Mouse (Mus musculus) MEL (cell line): Measurements from ENCODE around the gene Traf3.

Source experiments
- CHD1 ChIP-seq: IDR thresholded peaks from 2 replicates; pipeline ENCODE4 v1.6.1; 2012; ENCODE audit warnings: low read depth, mild to moderate bottlenecking, inconsistent platforms, low read length, improper control_type of control experiment
- CTCF ChIP-seq, 3 experiments: IDR thresholded peaks in 2 of 3; conservative IDR thresholded peaks in 1 of 3; 2 replicates each; pipeline ENCODE4 v1.5.1; 2011 to 2012; ENCODE audit warnings: low read length in 3 of 3, low read depth in 2 of 3, mild to moderate bottlenecking in 2 of 3, improper control_type of control experiment in 1 of 3, inconsistent platforms in 1 of 3, mixed read lengths in 1 of 3, moderate library complexity in 1 of 3; ENCODE audit not compliant: control insufficient read depth in 1 of 3, insufficient read depth in 1 of 3, poor library complexity in 1 of 3, severe bottlenecking in 1 of 3
- EP300 ChIP-seq, 2 experiments: IDR thresholded peaks; 2 replicates each; pipeline ENCODE4 v1.6.1; 2011; ENCODE audit warnings: improper control_type of control experiment in 2 of 2, low read length in 2 of 2, low read depth in 1 of 2, mild to moderate bottlenecking in 1 of 2
- GATA1 ChIP-seq: IDR thresholded peaks from 2 replicates; pipeline ENCODE4 v1.6.1; 2011; ENCODE audit warnings: low read depth, low read length, improper control_type of control experiment
- KAT2A ChIP-seq: conservative IDR thresholded peaks from 2 replicates; pipeline ENCODE4 v1.6.1; 2012; ENCODE audit warnings: low read depth, low read length, improper control_type of control experiment, inconsistent platforms
- MAFK ChIP-seq: IDR thresholded peaks from 2 replicates; pipeline ENCODE4 v1.6.1; 2011; ENCODE audit warnings: low read depth, mild to moderate bottlenecking, low read length, improper control_type of control experiment, borderline replicate concordance
- MAX ChIP-seq: IDR thresholded peaks from 2 replicates; pipeline ENCODE4 v1.6.1; 2011; ENCODE audit warnings: low read length, improper control_type of control experiment
- MAZ ChIP-seq: IDR thresholded peaks from 2 replicates; pipeline ENCODE4 v1.6.1; 2012; ENCODE audit warnings: low read depth, mild to moderate bottlenecking, inconsistent platforms, low read length, improper control_type of control experiment
- POLR2A ChIP-seq, 2 experiments: IDR thresholded peaks; 2 replicates each; pipeline ENCODE4 v1.6.1; 2011 to 2012; ENCODE audit warnings: low read length in 2 of 2, mild to moderate bottlenecking in 2 of 2, control low read depth in 1 of 2, improper control_type of control experiment in 1 of 2, low read depth in 1 of 2, moderate library complexity in 1 of 2; ENCODE audit not compliant: control insufficient read depth in 1 of 2, insufficient read depth in 1 of 2, poor library complexity in 1 of 2
- ZKSCAN1 ChIP-seq: IDR thresholded peaks from 2 replicates; pipeline ENCODE4 v1.6.1; 2012; ENCODE audit warnings: low read depth, mild to moderate bottlenecking, inconsistent platforms, low read length, improper control_type of control experiment, moderate library complexity
- ZNF384 ChIP-seq: IDR thresholded peaks from 2 replicates; pipeline ENCODE4 v1.6.1; 2012; ENCODE audit warnings: low read depth, mild to moderate bottlenecking, inconsistent platforms, low read length, improper control_type of control experiment

DNA sequence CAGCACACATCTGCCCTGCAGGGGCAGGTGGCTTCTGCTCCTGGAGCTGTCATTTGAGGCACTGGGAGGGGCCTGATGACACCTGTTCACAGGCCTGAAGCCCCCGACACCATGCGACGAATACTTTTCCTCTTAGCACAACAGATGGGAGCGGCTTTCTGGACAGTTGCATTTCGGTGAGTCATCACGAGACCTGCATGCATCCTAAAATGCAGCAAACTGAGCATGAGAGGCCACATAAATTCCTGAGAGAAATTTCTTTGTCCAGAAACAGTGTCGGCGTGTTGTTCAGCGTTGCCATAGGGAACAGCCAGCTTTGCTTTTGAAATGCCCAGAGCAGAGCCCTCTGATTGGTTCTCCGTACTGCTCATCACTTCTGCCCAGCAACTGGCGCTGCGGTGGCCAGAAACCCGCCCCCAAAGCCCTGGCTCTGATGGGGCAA, 1.8 kb upstream of the Traf3 start:
- no peak for TF ChIP-seq CTCF (IDR thresholded peaks at IDR 0.05 in 2 of 3, conservative IDR thresholded peaks at IDR 0.05 in 1 of 3; ENCODE audit: control insufficient read depth in 1 of 3, insufficient read depth in 1 of 3, low read depth in 2 of 3, low read length in 3 of 3, poor library complexity in 1 of 3, severe bottlenecking in 1 of 3)
- no peak for TF ChIP-seq MAFK
- TF ChIP-seq EP300 (IDR thresholded peaks at IDR 0.05; ENCODE audit: low read depth in 1 of 2, low read length in 2 of 2): no peak
- TF ChIP-seq POLR2A (IDR thresholded peaks at IDR 0.05; ENCODE audit: control insufficient read depth in 1 of 2, insufficient read depth in 1 of 2, low read depth in 1 of 2, low read length in 2 of 2, poor library complexity in 1 of 2): no peak
- no peak for TF ChIP-seq ZNF384
- TF ChIP-seq GATA1: no peak
- TF ChIP-seq MAX: no peak
- TF ChIP-seq CHD1: no peak
- no peak for TF ChIP-seq KAT2A
- TF ChIP-seq ZKSCAN1: no peak
- no peak for TF ChIP-seq MAZ
